Mouse (Mus musculus): ENCODE data around the gene Olfr845. TPM values are rescaled to one million over a fixed set of nuclear protein-coding genes. Genes with fewer than 3 reads are reported as not detected.

The Olfr845 gene
- not detected in 2 replicates for polyA plus RNA-seq (2012; rRNA removed)

GRCm38 (mm10) chr9:19336157-19336556 is at the start of gene Olfr845:
Olfr845 (plus strand) TSS chr9:19336457.
- Histone ChIP-seq H3K4me1 (ENCODE audit: control insufficient read depth, insufficient read depth, low read length) (no peaks in the 10 kb centered on the region), H3K4me3 (ENCODE audit: control insufficient read depth, low read depth, low read length) (no peak within 1 kb of the TSS), H3K27ac (ENCODE audit: control insufficient read depth, insufficient read depth, low read depth, low read length) (no peak within 1 kb of the TSS), H3K27me3 (ENCODE audit: control insufficient read depth, insufficient read depth, low read length) (no peaks in the 10 kb centered on the region), H3K36me3 (ENCODE audit: control insufficient read depth, insufficient read depth, low read length) (no peaks in the 10 kb centered on the region)
- no peak for TF ChIP-seq POLR2A (IDR thresholded peaks at IDR 0.05; ENCODE audit: control insufficient read depth, low read depth, low read length)
- TF ChIP-seq CTCF (IDR thresholded peaks at IDR 0.05; ENCODE audit: control insufficient read depth, insufficient read depth, insufficient replicate concordance, low read depth, low read length), result no peak

GRCm38 (mm10) chr9:19316047-19316446 is 20.2 kb upstream of the Olfr845 start, which contains the start of gene Olfr844:
Olfr844 (plus strand) TSS chr9:19316347.
- no peaks in the 10 kb centered on the region for H3K4me1 ChIP-seq (ENCODE audit: control insufficient read depth, insufficient read depth, low read length)
- TF ChIP-seq CTCF (IDR thresholded peaks at IDR 0.05; ENCODE audit: control insufficient read depth, insufficient read depth, insufficient replicate concordance, low read depth, low read length), result no peak
- TF ChIP-seq POLR2A (IDR thresholded peaks at IDR 0.05; ENCODE audit: control insufficient read depth, low read depth, low read length), result no peak
- H3K27ac ChIP-seq (ENCODE audit: control insufficient read depth, insufficient read depth, low read depth, low read length), result no peak within 1 kb of the TSS
- H3K27me3 ChIP-seq (ENCODE audit: control insufficient read depth, insufficient read depth, low read length), result no peaks in the 10 kb centered on the region
- no peak within 1 kb of the TSS for H3K4me3 ChIP-seq (ENCODE audit: control insufficient read depth, low read depth, low read length)
- no peaks in the 10 kb centered on the region for H3K36me3 ChIP-seq (ENCODE audit: control insufficient read depth, insufficient read depth, low read length)

- Histone ChIP-seq H3K36me3 (ENCODE audit: control insufficient read depth, insufficient read depth, low read length) (no peaks in the 10 kb centered on the region), H3K4me1 (ENCODE audit: control insufficient read depth, insufficient read depth, low read length) (no peaks in the 10 kb centered on the region), H3K27me3 (ENCODE audit: control insufficient read depth, insufficient read depth, low read length) (no peaks in the 10 kb centered on the region), H3K27ac (ENCODE audit: control insufficient read depth, insufficient read depth, low read depth, low read length) (no peak within 1 kb of the TSS), H3K4me3 (ENCODE audit: control insufficient read depth, low read depth, low read length) (no peak within 1 kb of the TSS)
- no peak for TF ChIP-seq CTCF (IDR thresholded peaks at IDR 0.05; ENCODE audit: control insufficient read depth, insufficient read depth, insufficient replicate concordance, low read depth, low read length)
- no peak for TF ChIP-seq POLR2A (IDR thresholded peaks at IDR 0.05; ENCODE audit: control insufficient read depth, low read depth, low read length)
Observed at GRCm38 (mm10) chr9:19363905-19364304, 27.6 kb downstream of the Olfr845 start, which contains the start of gene Olfr846. Olfr846 (minus strand) TSS chr9:19364005.

GRCm38 (mm10) chr9:19378569-19378968 is 42.3 kb downstream of the Olfr845 start, which contains the start of gene Olfr847:
Olfr847 (minus strand) TSS chr9:19378669.
- no peak within 1 kb of the TSS for H3K27ac ChIP-seq (ENCODE audit: control insufficient read depth, insufficient read depth, low read depth, low read length)
- TF ChIP-seq CTCF (IDR thresholded peaks at IDR 0.05; ENCODE audit: control insufficient read depth, insufficient read depth, insufficient replicate concordance, low read depth, low read length), result no peak
- no peak for TF ChIP-seq POLR2A (IDR thresholded peaks at IDR 0.05; ENCODE audit: control insufficient read depth, low read depth, low read length)
- no peaks in the 10 kb centered on the region for H3K27me3 ChIP-seq (ENCODE audit: control insufficient read depth, insufficient read depth, low read length)
- H3K4me1 ChIP-seq (ENCODE audit: control insufficient read depth, insufficient read depth, low read length), result no peaks in the 10 kb centered on the region
- no peaks in the 10 kb centered on the region for H3K36me3 ChIP-seq (ENCODE audit: control insufficient read depth, insufficient read depth, low read length)
- no peak within 1 kb of the TSS for H3K4me3 ChIP-seq (ENCODE audit: control insufficient read depth, low read depth, low read length)

Other genes with a start within 250 kb of the Olfr845 start
- not detected in 2 replicates for gene Olfr836, start 216.1 kb upstream of the Olfr845 start, polyA plus RNA-seq (2012; rRNA removed)
- gene Olfr837, start 200.1 kb upstream of the Olfr845 start, polyA plus RNA-seq (2012; rRNA removed), result not detected in 2 replicates
- gene Olfr839-ps1, start 159.1 kb upstream of the Olfr845 start, polyA plus RNA-seq (2012; rRNA removed), result not detected in 2 replicates
- not detected in 2 replicates for gene Olfr843, start 84.5 kb upstream of the Olfr845 start, polyA plus RNA-seq (2012; rRNA removed)
- not detected in 2 replicates for gene Olfr844, start 20.1 kb upstream of the Olfr845 start, polyA plus RNA-seq (2012; rRNA removed)
- not detected in 2 replicates for gene Olfr846, start 27.5 kb downstream of the Olfr845 start, polyA plus RNA-seq (2012; rRNA removed)
- gene Olfr847, start 42.2 kb downstream of the Olfr845 start, polyA plus RNA-seq (2012; rRNA removed), result not detected in 2 replicates
- gene Olfr849, start 103.8 kb downstream of the Olfr845 start, polyA plus RNA-seq (2012; rRNA removed), result not detected in 2 replicates
- not detected in 2 replicates for gene Olfr850, start 141.8 kb downstream of the Olfr845 start, polyA plus RNA-seq (2012; rRNA removed)
- not detected in 2 replicates for gene Olfr851, start 156.8 kb downstream of the Olfr845 start, polyA plus RNA-seq (2012; rRNA removed)
- gene Olfr853, start 204.6 kb downstream of the Olfr845 start, polyA plus RNA-seq (2012; rRNA removed), result not detected in 2 replicates
- gene Olfr854, start 230.9 kb downstream of the Olfr845 start, polyA plus RNA-seq (2012; rRNA removed), result not detected in 2 replicates
- not detected in 2 replicates for gene Olfr855, start 246.2 kb downstream of the Olfr845 start, polyA plus RNA-seq (2012; rRNA removed)